Mouse (Mus musculus) kidney, postnatal 36 days (tissue): ENCODE data around the gene Engase.

ENCODE experiments used
- DNase-seq, 2 experiments: peaks; one replicate each; pipeline ENCODE4 v3.0.0; 2021 to 2022; ENCODE audit warnings: mixed read lengths in 2 of 2

Gene Engase

DNA sequence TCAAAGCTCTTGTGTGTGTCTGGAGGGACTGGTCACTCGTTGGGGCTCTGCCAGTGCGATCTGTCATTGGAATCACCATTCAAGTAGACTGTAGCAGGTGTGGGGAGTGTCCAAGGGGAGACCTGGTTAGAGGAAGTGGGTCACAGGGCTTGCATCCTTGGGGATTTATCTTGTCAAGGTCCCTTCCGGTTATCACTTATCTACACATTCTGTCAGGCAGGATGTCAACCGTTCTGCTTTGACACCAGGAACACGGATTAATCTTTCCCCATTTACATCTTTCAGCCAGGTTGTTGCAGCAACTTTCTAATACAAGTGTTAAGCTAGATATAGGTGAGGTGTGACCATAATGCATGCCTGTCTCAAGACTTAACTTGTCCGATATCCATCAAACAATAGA is 20.8 kb upstream of the Engase start:
- DNase-seq = no peak

DNA sequence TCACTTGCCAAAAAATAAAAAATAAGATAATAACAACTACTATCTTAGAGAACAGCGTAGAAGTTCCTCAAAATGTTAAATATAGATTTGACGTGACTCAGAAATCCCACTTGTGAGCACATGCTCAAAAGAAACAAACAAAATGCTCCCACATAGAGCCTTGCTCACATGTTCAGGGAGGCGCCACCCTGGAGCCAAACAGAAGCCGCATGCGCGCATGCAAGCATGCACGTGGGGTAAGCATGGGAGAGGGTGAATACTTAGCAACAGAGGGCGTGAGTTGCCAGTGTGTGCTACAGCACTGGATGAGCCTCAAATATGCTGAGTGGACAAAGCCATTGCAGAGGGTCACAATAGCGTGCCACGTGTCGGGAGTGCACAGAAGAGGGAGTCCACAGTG is 19.7 kb upstream of the Engase start:
- no peak for DNase-seq

DNA sequence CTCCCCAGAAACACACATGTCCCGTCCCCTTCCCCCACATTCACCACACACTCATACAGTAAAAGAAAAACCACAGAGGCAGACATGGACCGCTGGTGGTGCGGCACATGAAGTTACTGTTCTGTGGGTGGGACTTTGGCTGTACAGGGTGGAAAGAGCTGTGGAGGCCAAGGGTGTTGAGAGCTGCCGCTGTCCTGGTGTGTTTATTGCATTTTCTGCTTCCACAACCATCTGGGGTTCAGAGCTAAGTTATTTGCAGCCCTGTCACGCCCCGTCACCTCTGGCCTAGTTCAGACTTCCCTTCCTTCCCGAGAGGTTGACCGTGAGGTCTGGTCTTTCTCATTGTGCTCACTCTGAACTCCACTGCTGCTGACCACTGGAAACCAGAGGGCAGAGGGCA is 17.6 kb upstream of the Engase start:
- peak; percentile 80 to 87 for DNase-seq

DNA sequence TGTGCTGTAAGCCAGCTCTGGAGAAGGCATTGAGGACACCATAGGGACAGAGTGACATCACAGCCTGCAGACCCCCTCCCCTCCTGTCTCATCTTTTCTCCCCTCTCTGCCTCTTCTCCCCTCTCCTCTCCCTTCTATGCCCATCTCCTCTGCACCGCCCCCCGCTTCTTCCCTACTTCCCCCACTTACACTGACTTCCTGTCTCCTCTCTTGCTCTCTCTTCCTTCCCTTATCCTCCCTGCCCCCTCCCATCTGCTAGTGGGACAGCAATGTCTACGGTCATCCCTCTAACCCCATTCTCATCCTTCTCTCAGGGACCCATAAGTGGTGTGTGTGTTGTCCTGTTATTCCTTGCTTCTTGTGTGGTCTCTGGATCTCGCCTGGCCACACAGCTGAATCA is 17.1 kb upstream of the Engase start:
- DNase-seq = no peak

DNA sequence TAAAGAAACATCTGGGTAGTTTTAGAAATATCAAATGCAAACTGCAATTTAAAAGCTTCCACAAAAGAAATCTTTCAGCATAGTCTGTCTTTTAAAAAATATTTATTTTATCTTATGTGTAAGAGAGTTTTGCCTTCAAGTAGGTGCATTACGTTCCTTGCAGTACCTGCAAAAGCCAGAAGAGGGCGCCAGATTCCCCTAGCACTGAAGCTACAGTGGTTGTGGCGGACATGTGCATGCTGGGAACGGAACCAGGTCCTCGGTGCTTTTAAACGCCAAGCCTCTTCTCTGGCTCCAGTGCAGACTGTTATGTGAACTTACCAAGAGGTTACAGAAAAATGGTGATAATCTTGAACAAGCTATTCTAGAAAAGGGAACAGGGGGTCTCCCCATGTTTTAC is 16.3 kb upstream of the Engase start:
- peak in 1 of 2 experiments; percentile 49 for DNase-seq

DNA sequence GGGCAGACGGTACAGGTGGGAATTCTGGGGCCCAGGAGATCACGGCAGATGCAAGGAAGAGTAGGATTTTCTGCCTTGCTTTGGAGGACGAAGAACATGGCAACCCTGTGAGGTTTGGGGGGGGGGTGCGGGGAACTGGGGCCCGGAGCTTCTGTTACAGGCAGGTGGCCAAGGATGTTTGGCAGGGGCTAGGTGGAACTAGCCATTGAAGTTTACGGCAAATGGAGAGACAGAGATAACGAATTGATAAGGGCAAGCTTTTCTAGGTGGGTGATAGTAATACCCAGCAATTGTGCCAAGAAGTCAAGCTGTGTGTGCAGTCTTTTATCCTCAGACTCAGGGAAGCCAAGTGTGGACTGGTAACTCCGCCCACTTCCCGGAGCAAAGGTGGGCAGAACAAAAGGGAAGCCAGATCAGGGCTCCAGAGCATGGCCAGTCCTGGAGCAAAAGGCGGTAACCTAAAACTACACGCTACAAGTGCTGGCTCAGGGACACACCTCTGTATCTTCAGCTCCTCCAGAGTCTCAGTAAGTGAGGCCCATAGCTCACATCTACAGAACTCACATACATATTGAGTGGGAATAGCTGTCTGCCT is 9.1 kb upstream of the Engase start:
- no peak for DNase-seq

DNA sequence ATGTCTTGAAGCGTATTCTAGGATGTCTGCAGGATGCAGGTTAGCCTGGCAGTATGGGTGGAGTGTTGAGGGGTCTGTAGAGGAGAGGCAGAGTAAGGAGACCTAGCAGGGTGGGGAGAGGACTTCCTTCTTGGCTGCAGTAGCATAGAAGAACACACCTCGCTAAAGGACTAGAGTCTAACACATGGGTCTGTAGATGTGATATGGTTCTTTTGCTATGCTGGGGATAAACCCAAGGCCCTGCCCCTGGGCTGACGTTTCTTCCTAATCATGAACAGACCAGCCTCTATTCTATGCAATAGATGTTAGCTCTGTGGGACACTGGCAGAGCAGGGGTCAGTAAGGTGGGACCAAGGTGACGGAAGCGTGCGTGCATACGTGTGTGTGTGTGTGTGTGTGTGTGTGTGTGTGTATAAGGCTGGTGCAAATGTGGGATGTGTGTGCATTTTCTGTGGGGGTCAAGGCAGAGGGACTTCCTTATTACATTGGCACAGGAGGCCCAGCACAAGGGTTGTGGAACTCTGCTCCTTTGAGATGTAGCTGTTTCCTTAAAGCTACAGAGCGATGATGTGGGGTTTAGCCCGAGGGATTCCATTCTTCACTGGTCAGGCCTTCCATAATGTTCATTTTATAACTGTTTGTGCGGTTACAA is 7.0 kb upstream of the Engase start:
- DNase-seq = no peak

DNA sequence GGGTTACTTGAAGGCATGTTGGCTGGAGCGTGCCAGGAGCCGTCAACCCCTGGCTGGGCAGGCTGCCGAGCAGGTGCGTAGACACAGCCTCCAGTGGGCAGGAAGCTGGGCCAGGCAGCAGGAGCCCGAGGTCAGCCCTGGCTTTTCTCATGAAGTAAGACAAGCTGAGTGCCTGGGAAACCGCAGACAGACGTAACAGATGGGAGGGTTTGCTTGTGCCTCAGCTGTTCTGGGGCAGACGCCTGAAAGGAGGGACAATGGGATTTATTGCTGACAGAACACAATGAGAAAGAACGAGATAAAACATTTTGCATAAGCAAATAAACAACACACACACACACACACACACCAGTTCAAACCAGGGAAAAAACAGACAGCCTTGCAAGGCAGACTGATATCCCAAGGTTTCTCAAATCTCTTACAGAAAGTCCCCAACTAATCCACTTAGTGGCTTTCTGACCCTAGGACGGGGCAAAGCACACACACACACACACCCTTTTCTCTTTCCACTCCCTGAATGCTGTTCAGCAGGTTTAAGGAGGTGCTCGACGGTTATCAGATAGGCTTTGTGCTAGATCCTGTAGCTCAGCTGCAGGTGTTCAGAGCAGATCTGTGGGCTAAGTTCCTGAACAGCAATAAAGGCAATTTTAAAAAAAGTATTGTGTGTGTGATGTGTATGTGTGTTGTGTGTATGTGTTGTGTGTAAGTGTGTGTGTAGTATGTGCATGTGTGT is 6.2 kb upstream of the Engase start:
- no peak for DNase-seq

DNA sequence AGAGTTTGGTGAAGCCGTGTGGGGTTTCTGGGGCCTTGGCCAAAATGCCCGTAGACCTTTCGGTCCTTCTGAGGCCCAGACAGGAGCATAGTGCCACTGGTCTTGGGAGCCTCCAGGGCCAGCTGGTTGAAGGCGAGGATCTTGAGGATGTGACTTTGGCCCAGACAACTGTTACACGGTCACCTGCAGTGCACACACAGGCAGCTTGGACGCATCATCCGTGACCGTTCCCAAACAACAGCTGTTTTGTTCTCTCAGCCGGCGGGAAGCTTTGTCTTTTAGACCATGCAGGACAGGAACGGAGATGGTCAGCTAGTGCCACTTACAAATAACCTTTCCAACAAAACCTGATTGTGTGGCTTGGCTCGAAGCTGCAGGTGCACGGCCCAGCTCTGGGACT is 5.0 kb upstream of the Engase start:
- no peak for DNase-seq

DNA sequence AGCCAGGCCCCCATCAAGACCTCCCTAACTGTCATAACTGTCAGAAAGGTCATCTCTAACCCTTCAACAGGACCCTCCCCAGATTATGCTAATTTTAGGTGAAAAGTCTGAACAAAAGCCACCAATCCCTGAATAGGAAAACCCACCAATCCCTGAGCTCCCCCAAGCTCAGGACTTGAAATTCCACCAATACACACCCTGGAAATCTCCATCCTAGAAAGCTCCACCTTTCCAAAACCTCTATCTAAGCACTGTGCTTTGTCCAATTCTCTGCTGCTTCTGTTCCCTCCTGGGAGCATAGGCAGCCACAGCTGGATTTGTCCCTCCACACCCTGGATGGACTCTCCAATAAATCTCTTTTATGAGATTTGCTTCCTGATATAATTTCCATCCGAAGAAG is 3.5 kb upstream of the Engase start:
- DNase-seq = no peak

DNA sequence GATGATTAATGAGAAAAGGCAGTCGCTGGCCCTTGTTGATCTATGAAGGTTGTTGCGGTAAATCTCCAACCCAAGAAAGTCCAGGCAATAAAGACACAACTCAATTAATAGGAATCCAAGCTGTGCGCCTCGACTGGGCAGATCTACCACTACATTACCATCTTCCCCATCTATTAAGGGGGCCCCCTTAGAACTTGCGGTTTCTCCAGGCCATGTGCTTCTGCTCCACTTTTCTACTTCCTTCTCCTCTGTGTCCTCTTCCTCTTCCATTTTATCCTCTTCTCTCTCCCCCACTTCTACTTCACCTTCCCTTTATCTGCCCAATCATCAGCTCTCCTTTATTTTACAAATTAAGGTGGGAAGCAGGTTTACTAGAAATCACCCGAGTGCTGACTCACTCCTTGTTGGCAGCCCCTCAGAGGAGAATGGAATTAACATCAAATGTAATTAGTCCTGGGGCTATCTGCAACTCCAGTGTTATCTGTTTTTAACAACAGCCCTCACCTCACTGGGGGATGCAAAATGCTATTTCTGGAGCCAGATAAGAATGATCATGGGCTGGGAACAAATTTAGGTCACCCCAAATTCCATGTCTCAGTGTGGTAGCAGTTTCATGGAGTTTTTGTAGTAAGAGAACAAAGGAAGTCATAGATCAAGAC is 2.7 kb upstream of the Engase start:
- no peak for DNase-seq

DNA sequence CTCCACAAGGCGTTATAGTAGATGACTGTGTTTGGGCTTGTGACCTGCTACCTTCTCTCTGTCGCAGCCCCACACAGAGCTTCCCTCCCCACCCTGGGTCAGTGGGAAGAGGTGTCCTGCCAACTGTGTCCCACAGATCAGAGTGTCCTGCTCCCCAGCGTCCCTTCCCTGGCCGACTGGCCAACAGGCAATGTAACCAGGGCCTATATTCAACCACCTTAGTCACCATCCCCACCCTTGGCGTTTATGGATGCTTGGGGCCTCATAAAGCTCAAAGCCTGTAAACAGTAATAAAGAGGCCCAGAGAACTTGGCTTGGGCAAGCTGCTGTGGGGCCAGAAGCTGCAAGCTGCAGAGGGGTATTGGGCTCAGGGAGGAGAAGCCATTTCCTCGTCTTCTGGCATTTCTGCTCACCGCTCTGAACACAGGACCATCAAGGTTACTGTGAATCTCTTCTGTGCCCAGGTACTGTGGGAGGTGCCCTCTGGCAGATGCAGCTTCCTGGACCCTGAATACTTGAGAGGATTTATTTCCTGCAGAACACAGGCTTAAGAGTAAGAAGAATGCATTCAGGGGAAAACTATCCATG is 1.0 kb upstream of the Engase start:
- no peak for DNase-seq

DNA sequence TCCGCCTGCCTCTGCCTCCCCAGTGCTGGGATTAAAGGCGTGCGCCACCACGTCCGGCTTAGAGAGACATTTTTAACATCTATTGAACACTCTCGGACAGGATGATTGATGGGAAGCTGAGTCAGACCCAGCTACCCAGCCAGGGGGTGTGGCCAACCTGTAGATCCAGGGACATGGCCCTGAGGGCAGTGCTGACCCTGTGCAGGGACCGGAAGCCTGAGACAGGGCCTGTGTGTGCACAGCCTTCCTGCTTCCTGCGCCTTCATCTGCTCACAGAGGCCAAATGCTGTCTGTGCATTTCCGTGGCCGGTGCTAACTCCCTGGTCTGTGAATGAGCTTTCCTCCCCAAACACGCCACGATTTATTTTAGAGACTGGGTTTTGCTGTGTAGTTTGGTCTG is 3.1 kb downstream of the Engase start:
- DNase-seq = peak; percentile 66 to 77

DNA sequence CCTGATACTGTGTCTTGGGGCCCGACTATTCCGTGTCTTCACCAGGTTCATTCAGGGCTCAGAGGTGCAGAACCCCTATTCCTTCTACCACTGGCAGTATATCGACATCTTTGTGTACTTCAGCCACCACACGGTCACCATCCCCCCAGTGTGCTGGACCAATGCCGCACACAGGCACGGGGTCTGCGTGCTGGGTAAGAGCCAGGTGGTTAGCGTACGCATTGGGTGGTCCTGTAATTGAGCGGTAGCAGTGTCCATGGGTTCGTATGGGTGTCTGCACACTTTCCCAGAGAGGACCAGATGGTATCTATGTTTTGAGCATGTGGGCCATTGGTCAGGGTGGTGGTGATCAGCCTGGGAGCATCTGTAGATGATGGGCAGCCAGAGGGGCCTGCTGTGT is 4.6 kb downstream of the Engase start:
- no peak for DNase-seq

DNA sequence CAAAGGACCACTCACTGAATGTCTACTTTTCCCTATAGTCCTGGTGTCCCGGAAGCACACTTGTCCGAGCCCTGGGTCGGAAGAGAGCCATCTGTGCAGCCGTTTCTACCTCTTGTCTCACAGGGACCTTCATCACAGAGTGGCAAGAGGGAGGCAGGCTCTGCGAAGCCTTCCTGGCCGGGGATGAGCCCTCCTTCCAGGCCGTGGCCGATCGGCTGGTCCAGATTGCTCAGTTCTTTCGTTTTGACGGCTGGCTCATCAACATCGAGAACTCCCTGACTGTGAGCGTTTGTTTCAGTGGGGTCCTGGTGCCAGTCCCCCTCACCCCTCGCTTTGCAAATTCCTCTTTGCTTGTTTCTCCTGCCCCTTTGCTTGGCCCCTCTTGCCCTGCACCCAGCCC is 5.1 kb downstream of the Engase start:
- DNase-seq = no peak

DNA sequence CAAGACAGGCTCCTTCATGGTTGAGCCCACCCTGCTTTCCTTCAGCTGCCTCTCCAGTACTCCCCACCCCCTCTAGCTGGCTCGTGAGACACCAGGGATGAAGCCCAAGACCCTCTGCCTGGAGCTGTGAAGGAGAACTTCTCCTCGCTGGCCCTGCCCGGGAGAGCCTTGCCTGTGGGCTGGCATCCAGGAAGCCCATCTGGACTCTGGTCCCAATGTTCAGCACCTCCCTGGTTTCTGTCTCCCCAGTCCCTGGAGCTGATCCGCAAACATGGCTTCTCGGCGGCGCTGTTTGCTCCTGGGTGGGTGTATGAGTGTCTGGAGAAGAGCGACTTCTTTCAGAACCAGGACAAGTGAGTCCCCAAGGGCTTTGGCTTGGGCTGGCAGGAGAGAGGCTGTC is 7.5 kb downstream of the Engase start:
- no peak for DNase-seq

DNA sequence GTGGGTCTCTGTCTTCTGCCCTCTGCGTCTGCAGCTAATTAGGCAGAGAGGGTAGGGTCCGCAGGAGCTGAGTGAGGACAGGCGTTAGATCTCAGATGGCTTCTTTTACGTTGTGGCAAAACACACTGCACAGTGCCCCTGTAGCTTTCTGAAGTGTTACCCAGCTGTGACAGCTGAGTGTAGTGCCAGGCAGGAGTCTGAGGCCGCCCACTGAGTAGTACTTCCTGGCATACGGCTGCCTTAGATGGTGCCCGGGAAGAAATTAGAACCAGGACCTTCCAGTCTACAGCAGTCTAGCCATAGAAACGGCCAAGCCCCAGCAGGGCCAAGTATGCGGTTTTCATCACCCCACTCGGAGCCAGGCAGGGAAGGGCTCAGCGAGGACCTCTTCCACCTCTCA is 8.7 kb downstream of the Engase start:
- DNase-seq = no peak

DNA sequence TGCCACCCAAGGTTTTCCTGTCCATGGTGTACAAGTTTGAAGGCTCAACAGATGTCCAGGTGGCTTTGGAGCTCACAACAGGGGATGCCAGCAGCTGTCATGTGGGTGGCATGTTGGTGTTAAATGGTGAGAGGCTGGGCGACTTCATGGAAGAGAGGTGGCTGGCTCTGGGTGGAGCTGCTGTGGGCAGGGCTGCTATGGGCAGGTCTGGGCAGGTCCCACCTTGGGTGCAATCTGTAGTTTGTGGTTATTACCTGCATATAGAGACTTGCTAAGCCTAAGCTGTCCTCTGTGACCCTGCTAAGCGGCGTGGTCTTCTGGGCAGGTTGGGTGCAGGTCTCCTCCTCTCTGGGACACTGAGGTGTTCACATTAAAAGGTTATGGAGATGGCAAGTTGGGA is 9.2 kb downstream of the Engase start:
- DNase-seq = no peak

DNA sequence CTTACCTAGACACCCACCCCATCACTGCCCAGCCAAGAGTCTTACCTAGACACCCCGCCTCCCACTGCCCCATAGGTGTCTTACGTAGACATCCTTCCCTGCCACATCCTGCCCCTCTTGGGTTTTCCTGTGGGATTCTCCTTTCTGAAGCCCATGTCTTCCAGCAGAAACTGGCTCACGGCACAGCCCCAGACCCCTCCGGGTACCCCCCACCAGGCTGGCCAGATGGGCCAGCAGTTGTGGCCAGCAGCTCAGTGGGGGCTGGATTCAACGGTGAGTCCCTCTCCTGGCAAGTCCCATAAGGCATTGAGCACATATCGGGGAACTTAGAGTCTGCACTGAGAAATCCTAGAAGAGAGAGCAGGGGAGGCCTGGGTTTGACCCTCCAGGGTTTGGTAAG is 9.7 kb downstream of the Engase start:
- no peak for DNase-seq

DNA sequence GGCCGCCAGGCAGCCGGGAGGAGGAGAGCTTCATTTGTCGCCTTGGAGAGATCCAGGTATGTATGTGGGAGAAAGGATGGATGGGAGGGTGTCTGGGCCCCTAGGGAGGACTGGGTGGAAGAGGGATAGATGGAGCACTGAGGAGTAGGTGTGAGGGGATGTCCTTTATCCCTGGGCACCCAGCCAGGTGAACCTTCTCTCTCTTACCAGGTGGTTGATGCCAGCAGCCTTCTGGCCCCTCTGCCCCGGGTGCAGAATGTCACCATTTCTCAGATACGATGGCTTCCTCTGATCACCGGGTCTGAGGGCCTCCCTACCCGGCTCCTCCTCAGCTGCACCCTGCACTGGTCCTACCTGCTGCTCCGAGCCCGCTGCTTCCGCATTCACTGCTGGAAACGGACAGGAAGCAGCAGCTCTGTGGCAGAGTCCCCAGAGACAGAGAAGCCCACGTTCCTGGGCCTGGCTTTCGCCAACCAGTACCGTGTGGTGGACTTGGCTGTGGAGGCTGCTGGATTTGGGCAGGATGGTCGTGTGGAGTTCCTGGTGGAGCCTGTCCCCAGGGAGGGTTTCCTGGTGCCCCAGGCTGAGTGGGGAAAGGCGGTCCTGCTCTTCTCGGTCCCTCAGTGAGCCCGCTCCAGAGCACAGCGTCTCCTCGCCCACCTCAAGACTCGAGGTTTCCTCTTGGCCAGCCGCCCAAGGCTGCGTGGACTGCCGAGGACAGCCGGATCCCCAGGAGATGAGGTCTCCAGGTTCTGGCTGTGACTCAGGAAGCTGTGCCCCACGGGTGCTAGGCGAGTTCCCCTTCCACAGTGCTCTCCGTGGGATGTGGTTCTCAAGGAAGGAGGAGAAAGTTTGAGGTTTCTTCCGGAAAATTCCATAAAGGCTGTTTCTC is 10.5 kb downstream of the Engase start:
- DNase-seq = peak in 1 of 2 experiments; percentile 46

DNA sequence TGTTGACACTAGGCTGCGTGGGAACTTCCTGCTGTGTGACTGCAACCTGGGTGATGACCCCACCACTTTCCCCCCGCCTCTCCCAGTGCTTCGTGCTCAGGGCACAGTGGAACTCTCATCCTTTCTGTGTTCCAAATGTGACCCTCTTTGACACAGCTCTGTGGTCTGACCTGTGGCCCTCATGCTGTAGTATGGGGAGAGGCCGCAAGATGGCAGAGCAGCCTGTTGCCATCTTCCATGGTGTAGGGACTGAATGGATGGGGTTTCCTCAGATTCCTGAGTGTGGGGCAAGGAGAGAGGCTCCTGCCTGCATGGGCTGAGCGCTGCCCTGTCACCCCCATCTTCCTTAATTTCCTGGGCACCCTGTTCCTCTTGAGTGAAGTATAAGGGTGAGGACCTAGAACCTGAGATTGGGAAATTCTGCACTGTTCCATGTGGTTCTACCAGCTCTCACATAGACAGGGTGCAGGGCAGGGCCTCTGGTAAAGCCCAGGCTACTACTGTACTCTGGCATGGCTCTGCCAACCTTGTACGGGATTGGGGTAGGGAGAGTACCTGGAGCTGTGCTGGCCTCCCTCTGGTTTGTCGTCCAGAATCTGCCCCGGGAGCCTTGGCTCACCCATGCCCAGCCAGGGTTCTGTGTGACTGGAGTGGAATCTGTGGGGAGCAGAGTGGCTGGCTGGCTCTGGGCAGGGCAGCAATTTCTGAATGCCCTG is 11.7 kb downstream of the Engase start:
- DNase-seq = peak in 1 of 2 experiments; percentile 64

DNA sequence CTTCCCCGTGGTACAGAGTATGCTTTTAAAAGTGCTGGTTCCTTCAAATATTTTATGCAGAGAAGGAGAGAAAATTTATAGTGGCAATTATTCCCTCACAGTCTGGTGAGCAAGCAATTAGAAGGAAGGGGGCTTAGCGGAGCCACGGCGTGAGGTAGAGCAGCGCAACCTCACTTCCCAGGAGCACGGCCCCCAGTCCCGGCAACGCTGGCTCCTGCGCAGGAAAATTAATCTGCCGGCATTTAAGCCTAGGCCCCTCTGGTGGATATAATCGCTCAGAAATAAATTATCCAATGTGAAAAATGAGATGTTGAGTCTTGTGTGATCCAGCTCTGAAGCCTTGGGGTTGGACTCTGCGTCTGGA is 12.3 kb downstream of the Engase start:
- DNase-seq = no peak
